Mouse (Mus musculus) brain, embryonic 14.5 days (tissue): Measurements from ENCODE around the gene Bsx.

Experiments used
- CTCF ChIP-seq: fragments of 200-500 bp; IDR thresholded peaks from 2 replicates; pipeline ENCODE4 v1.5.1; 2012; ENCODE audit warnings: inconsistent platforms, mild to moderate bottlenecking, moderate library complexity, borderline replicate concordance; ENCODE audit not compliant: insufficient read depth, insufficient read length; ENCODE audit errors: extremely low read depth
- POLR2A ChIP-seq: fragments of 200-500 bp; IDR thresholded peaks from 2 replicates; pipeline ENCODE4 v1.6.1; 2012; ENCODE audit warnings: mild to moderate bottlenecking, inconsistent platforms, borderline replicate concordance; ENCODE audit not compliant: poor library complexity, insufficient read depth, insufficient read length, severe bottlenecking; ENCODE audit errors: extremely low read depth

GRCm38 (mm10) chr9:40873556-40874470, at the start of gene Bsx:
- TF ChIP-seq POLR2A (no peak), CTCF (no peak)
